Mouse (Mus musculus) frontal cortex, postnatal 10 days (tissue): ENCODE results near the gene Tmem45b.
"Not testable (repeated sequence)": the region's sequence is repeated elsewhere in the genome, so short reads cannot be mapped to it uniquely, and the experiment has no call there.

Source experiments
- DNase-seq, 2 experiments: peaks; one replicate each; pipeline ENCODE4 v3.0.0; 2022; ENCODE audit warnings: low spot score in 2 of 2, mixed read lengths in 1 of 2

Gene Tmem45b

GRCm38 (mm10) chr9:31463692-31464474 is at the start of gene Tmem45b:
Tmem45b (minus strand) TSS chr9:31464462.
- no peak for DNase-seq

GRCm38 (mm10) chr9:31508189-31508588 is 43.9 kb upstream of the Tmem45b start:
- no peak for DNase-seq

GRCm38 (mm10) chr9:31501221-31501620 is 37.0 kb upstream of the Tmem45b start:
- not testable (repeated sequence) for DNase-seq

GRCm38 (mm10) chr9:31463190-31463589 is 1.1 kb downstream of the Tmem45b start:
- no peak for DNase-seq

- DNase-seq = no peak
Measured at GRCm38 (mm10) chr9:31454356-31454755, 9.9 kb downstream of the Tmem45b start.

- no peak for DNase-seq
Measured at GRCm38 (mm10) chr9:31452166-31452565, 12.1 kb downstream of the Tmem45b start.

- DNase-seq = no peak
Measured at GRCm38 (mm10) chr9:31449145-31449772, 15.0 kb downstream of the Tmem45b start.

- no peak for DNase-seq
Measured at GRCm38 (mm10) chr9:31444236-31444635, 20.0 kb downstream of the Tmem45b start.

GRCm38 (mm10) chr9:31441487-31441886 is 22.8 kb downstream of the Tmem45b start:
- DNase-seq = no peak

GRCm38 (mm10) chr9:31440366-31440765 is 23.9 kb downstream of the Tmem45b start:
- DNase-seq = no peak

- DNase-seq = no peak
Measured at GRCm38 (mm10) chr9:31439341-31439740, 24.9 kb downstream of the Tmem45b start.

GRCm38 (mm10) chr9:31438834-31439233 is 25.4 kb downstream of the Tmem45b start:
- DNase-seq = no peak

- no peak for DNase-seq
Measured at GRCm38 (mm10) chr9:31437861-31438260, 26.4 kb downstream of the Tmem45b start.

GRCm38 (mm10) chr9:31435415-31435814 is 28.8 kb downstream of the Tmem45b start:
- DNase-seq = no peak

GRCm38 (mm10) chr9:31433431-31433830 is 30.8 kb downstream of the Tmem45b start:
- no peak for DNase-seq

GRCm38 (mm10) chr9:31432336-31432975 is 31.8 kb downstream of the Tmem45b start:
- DNase-seq = no peak

GRCm38 (mm10) chr9:31431751-31432150 is 32.5 kb downstream of the Tmem45b start:
- no peak for DNase-seq

GRCm38 (mm10) chr9:31430011-31430410 is 34.3 kb downstream of the Tmem45b start:
- no peak for DNase-seq

GRCm38 (mm10) chr9:31428971-31429370 is 35.3 kb downstream of the Tmem45b start:
- no peak for DNase-seq

GRCm38 (mm10) chr9:31422143-31422542 is 42.1 kb downstream of the Tmem45b start:
- no peak for DNase-seq

GRCm38 (mm10) chr9:31418821-31419220 is 45.4 kb downstream of the Tmem45b start:
- no peak for DNase-seq

- DNase-seq = no peak
Measured at GRCm38 (mm10) chr9:31412165-31412564, 52.1 kb downstream of the Tmem45b start.

GRCm38 (mm10) chr9:31405217-31405616 is 59.0 kb downstream of the Tmem45b start:
- no peak for DNase-seq
